11 mouse cellular contexts compared by ENCODE assay signal in the genomic region with DNA sequence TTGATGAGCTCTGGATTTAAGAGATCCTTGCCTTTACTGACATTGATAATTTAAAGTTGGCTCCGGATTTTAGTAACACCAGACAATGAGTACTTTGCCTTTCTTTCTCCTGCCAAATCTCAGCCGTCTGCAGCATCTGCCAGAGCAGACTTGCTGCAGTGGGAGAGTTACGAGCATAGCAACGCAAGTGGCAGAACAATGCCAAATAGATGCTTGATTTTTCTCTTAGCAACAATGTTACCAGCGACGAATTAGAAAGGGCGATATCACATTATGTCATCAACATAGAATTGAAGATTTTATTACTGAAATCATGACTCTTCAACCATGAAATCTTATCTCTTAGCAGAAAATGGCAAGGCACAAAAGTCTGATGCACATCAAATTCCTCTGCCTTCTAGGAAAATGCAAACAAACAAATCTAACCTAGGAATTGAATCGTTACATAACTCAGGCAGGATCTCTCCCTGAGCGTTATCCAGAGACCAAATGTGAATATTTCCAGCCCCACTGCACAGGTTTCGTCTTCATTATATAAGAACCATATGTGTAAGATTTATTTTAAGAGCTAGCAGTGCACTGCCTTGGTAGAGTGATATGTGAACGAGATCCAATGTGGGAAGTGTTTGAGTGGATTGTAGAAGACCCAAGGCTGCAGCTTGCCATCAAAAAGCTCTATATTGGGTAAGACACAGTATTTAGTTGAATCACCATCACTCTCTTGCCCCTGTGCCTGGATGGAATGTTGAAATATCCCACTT.
DNase-seq lines count a peak whose midpoint lies in the region; ATAC-seq and TF ChIP-seq lines count a peak whose summit lies in the region.
"Had no signal": no experiment of that assay in that cellular context is flagged by ENCODE, and none has a peak within 500 bp of the region (broad histone marks: within the 10 kb centered on the region; RNA-seq: fewer than 3 reads in every experiment).

No protein-coding gene starts in this region.

- no peak overlapping the region for H3K9ac ChIP-seq in midbrain, embryonic 13.5 days (replicated peaks)
- H3K9ac ChIP-seq in midbrain, embryonic 11.5 days (ENCODE audit: low read length): no peak overlapping the region
- H3K9ac ChIP-seq: lung, embryonic 15.5 days had no signal

- intact Hi-C loops in left cerebral cortex, adult 2 months (cut with DNase I): loop anchor here (1.0 to 2.0 kb wide), 5 partner anchors 14 to 83 kb away; no protein-coding TSS in a partner anchor

- H3K36me3 ChIP-seq in midbrain, embryonic 13.5 days: no peaks in the 10 kb centered on the region
- no peaks in the 10 kb centered on the region for H3K36me3 ChIP-seq in midbrain, embryonic 11.5 days (ENCODE audit: control insufficient read depth, insufficient read depth, low read length)
- H3K36me3 ChIP-seq: G1E; lung, embryonic 15.5 days had no signal

- no peak for DNase-seq in midbrain, embryonic 11.5 days (ENCODE audit: low spot score, missing footprints)
- peak; percentile 34 for DNase-seq in cerebellum, postnatal 25 days
- no peak for DNase-seq in left cerebral cortex, adult 2 months (ENCODE audit: extremely low spot score in 1 of 2, low spot score in 2 of 2)
- DNase-seq in right cerebral cortex, postnatal 36 days (ENCODE audit: low spot score in 2 of 2): peak; percentile 34 to 70
- no peak for DNase-seq in adrenal gland, adult 2 months
- no peak for DNase-seq in natural killer cell, adult 2 months (ENCODE audit: low spot score in 2 of 2)
- DNase-seq: adrenal gland, postnatal 10 days; gastrocnemius, postnatal 14 days had no signal

- H3K4me3 ChIP-seq in midbrain, embryonic 13.5 days (replicated peaks): no peak overlapping the region
- H3K4me3 ChIP-seq in midbrain, embryonic 11.5 days (ENCODE audit: low read depth, low read length): no peak overlapping the region
- H3K4me3 ChIP-seq in left cerebral cortex, adult 2 months: peak overlapping the region; percentile 26; the same call in 1 of the 2 replicates
- H3K4me3 ChIP-seq: lung, embryonic 15.5 days had no signal

- no peaks in the 10 kb centered on the region for H3K27me3 ChIP-seq in midbrain, embryonic 13.5 days
- H3K27me3 ChIP-seq in midbrain, embryonic 11.5 days (ENCODE audit: control insufficient read depth, insufficient read depth, low read length): no peaks in the 10 kb centered on the region
- H3K27me3 ChIP-seq: lung, embryonic 15.5 days had no signal

- no peaks in the 10 kb centered on the region for H3K9me3 ChIP-seq in midbrain, embryonic 13.5 days
- no peaks in the 10 kb centered on the region for H3K9me3 ChIP-seq in midbrain, embryonic 11.5 days (ENCODE audit: control insufficient read depth, low read length)
- H3K9me3 ChIP-seq: lung, embryonic 15.5 days had no signal

- H3K4me2 ChIP-seq in midbrain, embryonic 13.5 days (replicated peaks): no peak overlapping the region
- no peak overlapping the region for H3K4me2 ChIP-seq in midbrain, embryonic 11.5 days
- H3K4me2 ChIP-seq: lung, embryonic 15.5 days had no signal

- peak overlapping the region; percentile 35; the same call in 1 of the 2 replicates for H3K27ac ChIP-seq in midbrain, embryonic 13.5 days
- H3K27ac ChIP-seq in midbrain, embryonic 11.5 days (ENCODE audit: low read depth, low read length): no peak overlapping the region
- peak overlapping the region; percentile 85 for H3K27ac ChIP-seq in left cerebral cortex, adult 2 months
- H3K27ac ChIP-seq: lung, embryonic 15.5 days had no signal

- H3K4me1 ChIP-seq in midbrain, embryonic 13.5 days (replicated peaks): peaks cover 11% of the 10 kb centered on the region
- no peaks in the 10 kb centered on the region for H3K4me1 ChIP-seq in midbrain, embryonic 11.5 days (ENCODE audit: control insufficient read depth, insufficient read depth, low read length)
- H3K4me1 ChIP-seq: lung, embryonic 15.5 days had no signal

- no peak for ATAC-seq in midbrain, embryonic 13.5 days
- ATAC-seq in midbrain, embryonic 11.5 days (ENCODE audit: low FRiP score): no peak

- TF ChIP-seq CTCF in left cerebral cortex, adult 2 months (IDR thresholded peaks at IDR 0.05): no peak

- WGBS in midbrain, embryonic 13.5 days: 40% methylated on average over 11 of the region's 11 CpGs
- WGBS in midbrain, embryonic 11.5 days: 58% methylated on average over 11 of the region's 11 CpGs

Comparison
In these comparisons a context has a peak if more than half of its experiments do, and no peak if none do; other contexts are left out.
1. DNase-seq: peak in cerebellum, postnatal 25 days (2 of 2) and right cerebral cortex, postnatal 36 days (2 of 2); none in midbrain, embryonic 11.5 days (single experiment), left cerebral cortex, adult 2 months (0 of 2), adrenal gland, adult 2 months (single experiment) and natural killer cell, adult 2 months (0 of 2).